Mouse (Mus musculus) spleen, postnatal 36 days (tissue): ENCODE measurements around the gene Lbhd1.
"Not testable (repeated sequence)": the region's sequence is repeated elsewhere in the genome, so short reads cannot be mapped to it uniquely, and the experiment has no call there.

ENCODE experiments used
- DNase-seq, 2 experiments: peaks; one replicate each; pipeline ENCODE4 v3.0.0; 2022; ENCODE audit warnings: low spot score in 2 of 2, mixed read lengths in 1 of 2

Gene Lbhd1

DNA sequence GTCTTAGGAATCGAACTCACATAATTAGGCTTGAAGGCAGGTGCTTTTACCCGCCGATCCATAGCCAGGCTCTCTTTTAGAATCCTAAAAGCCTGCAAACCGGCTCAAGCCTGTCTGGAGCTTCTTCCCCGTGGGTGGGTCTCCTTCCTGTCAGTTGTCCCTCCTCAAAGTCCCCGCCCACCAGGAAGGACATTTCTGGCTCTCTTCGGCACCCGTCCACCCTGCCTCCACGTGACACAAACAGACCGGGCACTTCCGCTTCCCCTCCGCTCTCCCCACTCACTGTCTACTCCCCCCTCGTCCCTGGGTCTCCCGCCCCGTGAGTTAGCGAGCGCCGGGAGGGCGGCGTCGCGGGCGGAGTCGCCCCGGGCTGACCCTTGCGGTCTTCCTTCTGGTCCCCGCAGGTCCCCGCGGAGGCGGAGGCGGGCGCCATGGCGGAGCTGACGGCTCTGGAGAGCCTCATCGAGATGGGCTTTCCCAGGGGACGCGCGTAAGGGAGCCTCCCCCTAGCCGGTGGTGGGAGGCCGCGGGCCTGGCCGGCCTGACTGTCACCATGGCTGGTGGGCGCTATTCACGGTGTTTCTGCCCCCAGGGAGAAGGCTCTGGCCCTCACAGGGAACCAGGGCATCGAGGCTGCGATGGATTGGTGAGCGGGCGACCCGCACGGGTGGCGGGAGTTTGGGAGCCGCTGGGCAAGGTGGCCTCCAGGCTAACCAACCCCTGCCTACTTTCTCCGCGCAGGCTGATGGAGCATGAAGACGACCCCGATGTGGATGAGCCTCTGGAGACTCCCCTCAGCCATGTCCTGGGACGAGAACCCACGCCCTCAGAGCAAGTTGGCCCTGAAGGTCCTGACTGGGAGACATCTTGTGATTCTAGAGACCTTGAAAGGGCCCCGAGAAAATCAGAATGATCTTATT is 12.0 kb upstream of the Lbhd1 start, which contains the start of gene Ubxn1:
TSS of gene Ubxn1 (plus strand) at position 230 of the 920 bp plus-strand sequence.
- peak; percentile 96 to 97 for DNase-seq

DNA sequence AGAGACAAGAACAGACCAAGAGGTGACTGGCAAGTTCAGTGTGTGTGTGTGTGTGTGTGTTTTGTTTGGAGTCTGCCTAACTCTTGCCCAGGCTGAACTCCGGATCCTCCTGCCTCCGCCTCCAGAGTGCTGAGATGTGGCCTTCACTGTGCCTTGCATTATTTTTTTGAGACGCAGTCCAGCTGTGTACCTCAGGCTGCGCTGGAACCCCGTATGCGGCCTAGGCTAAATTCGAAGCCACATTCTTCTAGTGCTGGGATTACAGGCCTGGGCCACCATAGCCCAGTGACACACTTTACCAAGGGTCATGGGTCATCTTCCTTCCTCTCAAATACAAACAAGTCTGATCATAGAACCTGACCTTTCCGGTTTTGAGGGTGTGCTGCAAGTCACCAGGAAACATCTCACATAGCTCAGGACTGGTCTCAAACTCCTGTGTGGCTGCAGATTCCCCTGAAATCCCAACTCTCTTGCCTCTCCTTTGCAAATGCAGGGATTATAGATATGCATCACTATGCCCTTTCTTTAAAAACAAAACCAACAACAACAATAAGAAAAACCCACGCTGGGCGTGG is 11.2 kb upstream of the Lbhd1 start:
- no peak for DNase-seq

DNA sequence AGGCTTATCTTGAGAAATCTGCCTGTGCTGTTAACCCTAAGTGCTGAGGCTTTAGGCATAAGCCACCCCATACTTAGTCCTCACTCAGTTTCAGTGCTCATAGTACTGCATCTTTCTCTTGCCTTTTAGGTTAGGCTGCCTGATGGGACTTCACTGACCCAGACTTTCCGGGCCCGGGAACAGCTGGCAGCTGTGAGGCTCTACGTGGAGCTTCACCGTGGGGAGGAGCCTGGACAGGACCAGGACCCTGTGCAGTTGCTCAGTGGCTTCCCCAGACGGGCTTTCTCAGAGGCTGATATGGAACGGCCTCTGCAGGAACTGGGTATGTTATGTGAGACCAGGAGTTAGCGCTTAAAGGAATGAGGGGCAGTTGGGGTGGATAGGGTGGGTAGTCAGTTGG is 8.5 kb upstream of the Lbhd1 start:
- no peak for DNase-seq

DNA sequence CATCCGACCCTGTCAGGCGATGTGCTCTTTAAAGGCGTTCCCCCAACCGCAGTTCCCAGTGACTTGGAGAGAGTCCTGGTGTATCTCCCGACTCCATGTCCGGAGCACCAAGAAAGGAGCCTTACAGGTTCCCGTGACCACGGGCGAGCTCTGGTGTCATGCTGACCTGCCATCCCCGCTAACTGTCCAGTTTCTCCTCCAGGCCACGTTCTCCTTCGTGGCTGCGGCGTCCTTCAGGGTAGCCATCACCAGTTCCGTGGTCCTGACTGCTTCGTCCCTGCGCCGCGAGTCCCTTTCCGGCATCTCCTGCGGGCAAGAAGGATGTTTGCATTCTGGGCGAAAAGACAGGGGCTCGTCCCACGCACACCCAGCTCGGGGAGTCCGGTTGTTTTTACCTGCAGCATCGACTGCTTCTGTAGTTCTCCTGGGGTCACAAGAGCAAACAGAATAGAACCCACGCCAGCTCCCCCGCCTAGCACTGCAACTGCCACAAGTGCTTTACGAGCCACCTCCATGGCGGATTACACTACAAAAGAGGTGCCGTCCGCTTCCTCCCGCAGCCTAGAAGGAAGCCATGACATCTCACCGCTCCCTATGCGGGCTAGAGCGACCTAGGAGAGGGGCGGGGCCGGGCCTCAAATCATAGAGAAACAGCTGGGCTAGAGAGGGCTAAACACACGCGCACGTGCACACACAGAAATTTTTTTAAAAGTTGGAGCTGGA is 3.1 kb upstream of the Lbhd1 start, which contains the start of gene Uqcc3:
TSS of gene Uqcc3 (minus strand) at position 613 of the 723 bp plus-strand sequence.
- DNase-seq: peak; percentile 89 to 91

DNA sequence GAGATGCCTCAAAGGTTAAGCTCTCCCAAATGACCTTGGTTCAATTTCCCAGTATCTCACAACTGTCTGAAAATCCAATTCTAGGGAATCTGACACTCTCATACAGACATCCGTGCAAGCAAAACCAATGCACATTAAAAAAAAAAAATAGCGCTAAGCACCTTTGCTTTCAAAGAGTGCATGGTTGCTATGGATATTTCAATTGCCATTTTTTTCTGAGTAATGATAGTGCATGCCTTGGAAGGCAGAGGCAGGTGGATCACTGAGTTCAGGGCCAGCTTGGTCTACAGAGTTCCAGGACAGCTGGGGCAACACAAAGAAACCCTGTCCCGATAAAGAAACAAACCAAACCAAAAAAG is 2.5 kb upstream of the Lbhd1 start:
- no peak for DNase-seq

DNA sequence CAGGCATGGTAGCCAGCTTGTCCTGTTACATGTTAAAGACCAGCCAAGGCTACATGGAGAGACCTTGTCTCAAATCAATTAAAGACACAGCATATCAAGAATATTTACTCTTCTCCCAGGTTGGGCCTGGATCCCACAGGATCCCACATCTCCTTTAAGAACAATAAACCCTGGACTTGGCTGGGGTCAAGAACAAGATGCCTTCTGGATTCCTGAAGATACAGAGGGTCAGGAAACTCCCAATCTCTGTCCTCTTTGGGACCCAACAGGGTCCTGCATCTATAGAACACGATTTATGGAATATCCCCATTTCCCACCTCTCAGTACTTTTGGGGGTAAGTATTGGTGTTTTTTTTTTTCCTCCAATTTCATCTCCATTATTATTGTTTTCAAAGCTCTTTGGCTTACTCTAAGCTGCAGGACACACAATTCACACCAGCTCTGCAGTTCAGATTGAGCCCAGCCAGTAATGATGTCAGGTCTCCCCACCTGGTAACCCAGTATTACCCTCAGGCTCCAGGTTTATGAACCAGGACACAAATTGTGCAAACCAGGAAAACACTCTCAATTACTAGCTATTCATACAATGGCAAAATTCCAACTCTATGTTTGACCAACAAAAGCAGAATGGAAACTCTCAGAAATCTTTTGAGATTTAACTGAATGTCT is 3.5 kb downstream of the Lbhd1 start:
- DNase-seq: no peak

DNA sequence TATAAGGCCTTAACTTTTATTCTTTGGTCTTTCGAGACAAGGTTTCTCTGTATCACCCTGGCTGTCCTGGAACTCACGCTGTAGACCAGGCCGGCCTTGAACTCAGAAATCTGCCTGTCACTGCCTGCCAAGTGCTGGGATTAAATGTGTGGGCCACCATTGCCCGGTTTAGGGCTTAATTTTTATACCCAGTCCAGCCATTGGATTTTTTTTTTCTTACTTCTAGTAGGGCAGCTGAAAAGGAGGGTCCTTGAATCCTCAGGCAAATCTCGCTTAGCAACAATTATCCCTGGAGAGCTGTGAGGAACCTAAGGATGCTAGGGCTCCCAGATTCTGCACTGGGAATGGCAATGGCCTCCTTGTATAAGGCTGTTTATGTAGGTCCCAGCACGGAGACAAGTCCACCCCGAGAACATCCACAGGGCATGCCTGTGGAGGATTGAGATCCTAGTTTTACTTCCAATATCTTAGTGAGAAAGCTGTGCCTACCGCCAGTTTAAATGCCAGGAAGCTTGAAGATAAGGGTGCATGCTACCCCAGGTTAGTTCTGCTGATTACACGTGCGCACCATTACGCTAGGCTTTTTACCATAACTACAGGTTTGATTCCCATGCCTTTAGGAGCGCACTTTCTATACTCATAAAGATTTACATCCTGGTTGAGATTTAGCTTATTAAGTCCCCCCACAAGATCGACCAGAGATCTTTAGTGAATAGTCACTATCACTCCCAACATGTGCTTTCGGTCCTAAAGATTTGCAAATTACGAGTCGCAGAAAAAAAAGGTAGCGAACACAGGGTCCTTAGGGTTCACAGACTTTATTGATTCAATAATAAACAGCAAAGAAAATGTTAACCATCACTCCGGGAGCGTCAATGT is 4.3 kb downstream of the Lbhd1 start:
- DNase-seq: no peak

DNA sequence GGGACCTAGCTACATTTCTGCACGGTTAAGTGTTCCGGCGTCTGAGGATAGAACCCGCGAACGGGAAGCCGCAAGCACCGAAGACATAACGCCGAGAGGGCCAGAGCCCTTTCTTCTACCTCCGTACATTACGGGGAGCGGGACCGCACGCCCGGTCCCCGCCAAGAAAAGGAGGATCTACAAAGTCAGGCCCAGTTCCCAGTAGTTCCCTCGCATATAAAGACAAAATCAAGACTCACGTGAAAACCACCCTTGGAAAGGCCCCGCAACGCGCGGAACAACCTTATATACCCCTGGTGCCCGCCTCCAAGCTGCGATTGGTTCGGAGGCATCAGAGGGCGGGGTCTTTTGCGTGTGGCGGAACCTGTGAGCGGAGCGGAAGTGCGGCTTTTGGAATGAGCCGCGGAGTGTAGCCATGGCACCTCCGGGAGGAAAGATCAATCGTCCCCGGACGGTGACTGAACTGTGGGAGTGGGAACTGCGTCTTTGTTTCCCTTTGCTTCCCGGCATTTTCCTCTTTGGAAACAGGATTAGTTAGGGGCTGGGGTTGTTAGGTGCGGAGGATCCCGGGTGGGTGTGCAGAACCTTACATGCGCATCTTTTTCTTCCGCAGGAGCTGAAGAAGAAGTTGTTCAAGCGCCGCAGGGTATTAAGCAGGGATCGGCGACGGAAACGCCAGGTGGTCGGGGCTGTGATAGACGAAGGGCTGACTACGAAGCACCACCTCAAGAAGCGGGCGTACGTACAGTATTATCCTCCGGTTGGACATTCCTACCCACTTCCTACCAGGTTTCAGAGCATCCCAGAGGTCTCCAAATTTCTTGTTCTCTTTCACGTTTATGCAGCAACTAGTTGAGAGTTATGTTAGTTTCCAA is 5.2 kb downstream of the Lbhd1 start, which contains the start of the genes 1810009A15Rik and Gm49416:
TSS of gene 1810009A15Rik (plus strand) at position 343 of the 875 bp plus-strand sequence.
TSS of gene Gm49416 (plus strand) at position 416 of the 875 bp plus-strand sequence.
- DNase-seq: peak; percentile 94 to 97

DNA sequence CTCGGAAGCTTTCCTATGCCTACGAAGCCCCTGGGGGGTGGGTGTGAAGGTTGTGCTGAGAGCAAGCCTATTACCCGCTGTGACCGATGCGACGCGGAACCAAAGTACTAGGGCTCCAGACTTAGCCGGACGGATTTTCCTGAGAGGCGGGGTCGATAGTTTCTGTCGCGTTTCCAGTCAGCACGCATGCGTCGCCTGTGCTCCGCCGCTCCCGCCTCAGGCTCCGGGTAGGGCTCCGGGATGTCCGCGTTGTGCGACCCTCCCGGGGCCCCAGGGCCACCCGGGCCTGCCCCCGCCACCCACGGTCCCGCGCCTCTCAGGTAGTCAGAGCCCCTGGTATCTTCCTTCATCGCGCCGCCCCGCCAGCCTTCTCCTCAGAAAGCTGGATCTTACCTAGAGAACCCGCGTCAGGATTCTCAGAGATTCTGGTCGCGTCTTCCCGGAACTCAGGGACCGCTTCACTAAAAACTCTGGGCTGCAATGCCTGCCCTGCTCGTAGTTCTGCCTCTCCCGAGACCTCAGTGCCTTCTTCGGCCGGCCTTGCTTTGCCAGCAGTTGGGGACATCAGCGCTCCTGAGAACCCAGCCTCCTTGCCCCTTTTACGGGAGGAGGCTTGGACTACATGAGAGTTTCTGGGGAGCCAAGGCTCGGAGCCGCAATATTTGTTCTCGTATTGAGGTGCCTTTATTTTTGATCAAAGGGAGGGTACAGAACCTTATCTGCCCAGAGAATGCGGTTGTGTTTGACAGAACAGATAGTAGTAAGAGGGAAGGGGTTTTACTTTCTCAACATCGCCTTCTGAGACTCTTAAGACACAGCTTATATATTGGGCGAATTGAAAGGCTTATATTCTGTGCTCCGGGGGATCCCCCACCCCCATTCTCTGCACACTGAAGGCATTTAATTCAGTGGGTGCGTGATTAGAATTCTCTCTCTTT is 9.6 kb downstream of the Lbhd1 start, which contains the start of gene Ints5:
TSS of gene Ints5 (plus strand) at position 177 of the 938 bp plus-strand sequence.
- DNase-seq: peak; percentile 78 to 85

DNA sequence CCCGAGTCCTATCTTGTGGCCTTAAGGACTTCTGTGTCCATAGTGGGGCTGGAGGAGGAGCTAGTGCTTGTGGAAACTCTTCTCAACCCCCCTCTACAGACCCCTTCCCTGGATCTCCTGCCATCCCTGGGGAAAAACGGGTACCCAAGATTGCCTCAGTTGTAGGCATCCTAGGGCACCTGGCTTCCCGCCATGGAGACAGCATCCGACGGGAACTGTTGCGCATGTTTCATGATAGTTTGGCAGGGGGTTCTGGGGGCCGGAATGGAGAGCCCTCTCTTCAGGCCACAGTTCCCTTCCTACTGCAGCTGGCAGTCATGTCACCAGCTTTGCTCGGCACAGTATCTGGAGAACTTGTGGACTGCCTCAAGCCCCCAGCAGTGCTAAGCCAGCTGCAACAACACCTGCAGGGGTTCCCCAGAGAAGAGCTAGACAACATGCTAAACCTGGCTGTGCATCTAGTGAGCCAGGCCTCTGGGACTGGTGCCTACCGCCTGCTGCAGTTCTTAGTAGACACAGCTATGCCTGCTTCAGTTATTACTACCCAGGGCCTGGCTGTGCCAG is 11.9 kb downstream of the Lbhd1 start:
- DNase-seq: no peak

DNA sequence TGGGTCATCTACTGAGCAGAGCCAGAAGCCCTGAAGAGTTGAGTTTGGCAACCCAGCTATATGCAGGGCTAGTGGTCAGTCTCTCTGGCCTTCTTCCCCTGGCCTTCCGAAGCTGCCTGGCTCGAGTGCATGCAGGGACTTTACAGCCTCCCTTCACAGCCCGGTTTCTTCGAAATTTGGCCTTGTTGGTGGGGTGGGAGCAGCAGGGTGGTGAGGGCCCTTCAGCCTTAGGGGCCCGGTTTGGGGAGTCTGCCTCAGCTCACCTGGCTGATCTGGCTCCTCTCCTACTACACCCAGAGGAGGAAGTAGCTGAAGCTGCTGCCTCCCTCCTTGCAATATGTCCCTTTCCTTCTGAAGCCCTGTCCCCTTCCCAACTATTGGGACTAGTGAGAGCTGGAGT is 12.7 kb downstream of the Lbhd1 start:
- not testable (repeated sequence) for DNase-seq

DNA sequence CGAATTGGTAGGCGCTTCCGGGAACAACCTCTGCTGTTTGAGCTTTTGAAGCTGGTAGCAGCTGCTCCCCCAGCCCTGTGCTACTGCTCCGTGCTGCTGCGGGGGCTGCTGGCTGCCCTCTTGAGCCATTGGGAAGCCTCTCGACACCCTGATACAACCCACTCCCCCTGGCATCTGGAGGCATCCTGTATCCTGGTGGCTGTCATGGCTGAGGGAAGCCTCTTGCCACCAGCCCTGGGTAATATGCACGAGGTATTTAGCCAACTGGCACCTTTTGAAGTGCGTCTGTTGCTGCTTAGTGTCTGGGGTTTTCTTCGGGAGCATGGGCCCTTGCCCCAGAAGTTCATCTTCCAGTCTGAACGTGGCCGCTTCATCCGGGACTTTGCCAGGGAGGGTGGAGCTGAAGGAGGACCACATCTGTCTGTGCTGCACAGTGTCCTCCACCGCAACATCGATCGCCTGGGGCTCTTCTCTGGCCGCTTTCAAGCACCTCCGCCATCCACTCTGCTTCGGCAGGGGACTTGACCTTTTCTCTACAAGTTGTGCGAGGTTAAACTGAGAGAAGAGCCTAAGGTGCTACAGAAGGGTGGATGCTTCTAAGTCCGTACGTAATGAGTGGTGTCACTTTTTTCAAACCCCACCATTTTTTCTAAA is 13.8 kb downstream of the Lbhd1 start:
- not testable (repeated sequence) for DNase-seq

DNA sequence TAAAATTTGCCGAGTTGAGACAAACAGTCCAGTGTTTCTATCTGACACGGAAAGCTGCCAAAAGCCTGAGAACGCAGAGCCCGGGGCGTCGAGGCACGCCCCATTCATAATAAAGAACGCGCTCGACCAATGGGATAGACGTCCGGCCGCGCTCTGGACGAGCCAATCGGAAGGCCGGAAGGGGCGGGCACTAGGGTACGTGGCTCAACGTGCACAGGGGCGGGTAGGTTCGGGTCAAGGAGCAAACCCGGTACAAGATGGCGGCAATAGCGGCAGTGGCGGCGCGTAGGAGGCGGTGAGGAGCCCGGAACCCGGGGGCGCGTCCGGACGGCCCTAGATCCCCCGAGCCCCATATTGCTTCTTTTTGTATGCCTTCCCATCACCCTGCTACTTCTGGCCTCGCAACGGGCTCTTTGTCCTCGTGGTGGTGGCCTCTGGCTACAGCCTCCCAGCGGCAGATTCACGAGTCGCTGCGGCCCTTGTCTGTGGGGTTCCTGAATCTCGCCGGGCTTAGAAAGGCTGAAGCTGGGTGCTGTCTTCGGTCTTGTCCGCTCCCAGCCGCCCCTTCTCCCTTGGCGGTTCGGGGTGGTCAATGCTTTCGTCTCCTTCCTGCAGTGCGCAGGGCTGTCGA is 14.4 kb downstream of the Lbhd1 start, which contains the start of gene Ganab:
TSS of gene Ganab (plus strand) at position 207 of the 631 bp plus-strand sequence.
- DNase-seq: peak; percentile 96 to 98

DNA sequence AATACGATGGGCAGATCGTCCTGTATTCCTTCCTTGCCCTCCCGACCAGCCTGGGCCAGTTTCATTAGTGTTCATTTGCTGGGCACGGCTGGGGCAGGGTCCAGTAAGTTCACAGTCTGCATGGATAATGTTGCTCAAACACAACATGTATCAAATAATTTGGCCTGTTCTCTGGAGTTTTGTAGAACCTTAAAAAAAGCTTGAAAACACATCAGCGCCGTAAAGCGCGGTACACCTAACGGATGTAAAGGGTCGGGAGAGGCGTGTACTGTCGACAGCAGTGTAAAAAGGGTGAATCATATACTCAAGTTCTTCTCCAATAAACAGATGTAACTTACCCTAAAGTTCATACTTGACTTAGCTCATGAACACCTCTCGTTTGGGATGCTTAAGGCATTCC is 15.0 kb downstream of the Lbhd1 start:
- DNase-seq: no peak

DNA sequence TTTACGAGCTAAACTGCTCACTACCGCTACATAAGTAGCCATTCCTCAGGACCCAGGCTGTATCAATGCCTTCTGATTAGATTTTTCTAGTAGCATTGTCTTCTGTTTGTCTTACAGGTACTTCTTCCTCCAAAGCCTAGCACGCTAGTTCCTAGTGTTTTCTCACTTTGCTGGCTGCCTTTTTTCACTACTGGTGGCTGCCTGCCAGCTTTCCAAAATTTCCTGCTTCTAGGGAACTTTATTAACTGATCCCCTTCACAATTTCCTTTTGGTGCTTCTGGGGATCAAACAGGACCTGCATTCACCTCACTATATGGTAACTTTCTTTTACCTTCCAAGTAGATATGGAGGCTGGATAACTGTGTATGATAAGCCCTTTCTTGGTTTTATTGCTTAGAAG is 15.5 kb downstream of the Lbhd1 start:
- no peak for DNase-seq

DNA sequence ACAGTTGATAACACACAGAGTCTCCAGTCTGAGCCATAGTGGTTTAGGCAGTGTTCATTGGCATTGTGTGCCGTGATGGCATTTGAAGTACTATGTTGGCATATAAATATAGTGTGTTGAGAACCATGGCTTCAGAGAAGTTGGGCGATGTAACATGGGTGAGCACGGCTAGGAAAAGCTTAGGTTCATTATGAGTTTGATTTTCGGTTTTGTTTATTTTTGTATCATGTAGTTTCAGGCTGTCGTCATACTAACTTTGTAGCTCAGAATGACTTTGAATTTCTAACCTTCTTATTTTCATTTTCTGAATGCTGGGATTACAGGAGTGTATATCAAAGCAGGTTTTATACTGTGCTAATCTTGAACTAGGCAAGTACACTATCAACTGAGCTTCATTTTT is 19.9 kb downstream of the Lbhd1 start:
- no peak for DNase-seq

DNA sequence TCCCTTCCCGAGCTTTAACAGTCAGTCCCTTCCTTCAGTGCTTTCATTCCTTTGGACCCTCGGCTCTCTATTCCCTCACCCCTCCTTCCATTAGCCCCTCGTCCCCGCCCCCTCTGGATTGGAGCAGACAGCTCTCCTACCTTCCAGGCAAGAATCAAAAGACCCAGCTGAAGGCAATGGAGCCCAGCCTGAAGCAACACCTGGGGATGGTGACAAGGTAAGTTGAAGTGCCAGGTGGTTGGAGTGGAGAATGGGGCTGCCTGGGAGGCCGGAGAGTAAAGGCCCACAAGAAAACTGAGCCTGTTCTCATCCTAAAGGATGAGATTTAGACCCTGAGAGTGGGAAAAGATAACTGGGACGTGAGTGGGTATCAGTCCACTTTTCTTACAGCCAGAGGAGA is 25.0 kb downstream of the Lbhd1 start:
- DNase-seq: no peak
